Mouse (Mus musculus) hematopoietic stem cell, adult 5-6 weeks (primary cell): ENCODE results near the gene Lalba. TPM values are rescaled to one million over a fixed set of nuclear protein-coding genes. Genes with fewer than 3 reads are reported as not detected.
"Not testable (repeated sequence)": the region's sequence is repeated elsewhere in the genome, so short reads cannot be mapped to it uniquely, and the experiment has no call there.

Experiments used
- ATAC-seq, 2 experiments: fragments of 125-278 bp in 1 of 2; replicated peaks in 1 of 2; 2 replicates each; pipeline ENCODE4 v1.8.0; 2016 to 2017; ENCODE audit warnings: inconsistent platforms in 2 of 2, mild to moderate bottlenecking in 2 of 2, moderate number of reproducible peaks in 2 of 2, low read depth in 1 of 2, moderate TSS enrichment in 1 of 2; ENCODE audit not compliant: low FRiP score in 2 of 2, poor library complexity in 2 of 2, severe bottlenecking in 2 of 2, insufficient read depth in 1 of 2, low TSS enrichment in 1 of 2
- total RNA-seq: library from RNA; stranded (forward); fragments of 172-1452, 232-1000 nt; gene quantifications from 2 replicates; pipeline ENCODE4 v1.2.3, GENCODE M21; 2017

Gene Lalba
- total RNA-seq, 1 experiment from 2014 or later, result not detected

- ATAC-seq, result not testable (repeated sequence)
Observed at GRCm38 (mm10) chr15:98430925-98431324, 51.6 kb downstream of the Lalba start, which contains the start of gene Olfr282. TSS of gene Olfr282 (plus strand) at chr15:98431225.

Other genes with a start within 250 kb of the Lalba start
- not detected in 2 replicates for gene Olfr286, start 248.3 kb downstream of the Lalba start, total RNA-seq
- gene H1fnt, start 225.4 kb downstream of the Lalba start, total RNA-seq, result not detected in 2 replicates
- gene Zfp641, start 186.6 kb downstream of the Lalba start, total RNA-seq, result not detected in 2 replicates
- not detected in 2 replicates for gene Olfr285, start 165.4 kb downstream of the Lalba start, total RNA-seq
- gene Olfr284, start 141.7 kb downstream of the Lalba start, total RNA-seq, result not detected in 2 replicates
- not detected in 2 replicates for gene Olfr283, start 101.8 kb downstream of the Lalba start, total RNA-seq
- not detected in 2 replicates for gene Olfr282, start 51.5 kb downstream of the Lalba start, total RNA-seq
- not detected in 2 replicates for gene Olfr281, start 30.1 kb downstream of the Lalba start, total RNA-seq
- not detected in 2 replicates for gene OR5BS1P, start 12.8 kb downstream of the Lalba start, total RNA-seq
- gene Olfr279, start 9.7 kb upstream of the Lalba start, total RNA-seq, result not detected in 2 replicates
- 55.2 and 57.8 TPM in 2 replicates for gene Kansl2, start 51.5 kb upstream of the Lalba start, total RNA-seq
- gene Ccnt1, start 88.2 kb upstream of the Lalba start, total RNA-seq, result 109 and 125 TPM in 2 replicates
- not detected in 2 replicates for gene 4930415O20Rik, start 88.3 kb upstream of the Lalba start, total RNA-seq
- 14.1 and 17.3 TPM in 2 replicates for gene Adcy6, start 127.4 kb upstream of the Lalba start, total RNA-seq
- not detected in 2 replicates for gene Cacnb3, start 148.1 kb upstream of the Lalba start, total RNA-seq
- gene Ddx23, start 180.2 kb upstream of the Lalba start, total RNA-seq, result 93.8 and 108 TPM in 2 replicates
- gene Rnd1, start 194.7 kb upstream of the Lalba start, total RNA-seq, result 0.79 and 1.1 TPM in 2 replicates
- gene Ccdc65, start 225.5 kb upstream of the Lalba start, total RNA-seq, result 0.19 TPM in 1 of 2 replicates, not detected in the other
- 5.9 and 11.3 TPM in 2 replicates for gene Fkbp11, start 245.5 kb upstream of the Lalba start, total RNA-seq